Mouse (Mus musculus): Measurements from ENCODE around the gene Nrf1. TPM values are rescaled to one million over a fixed set of nuclear protein-coding genes. Genes with fewer than 3 reads are reported as not detected.

Nrf1 gene
- total and polyA plus RNA-seq, 2 experiments from 2014 or later: 23.8 to 53.6 TPM

DNA sequence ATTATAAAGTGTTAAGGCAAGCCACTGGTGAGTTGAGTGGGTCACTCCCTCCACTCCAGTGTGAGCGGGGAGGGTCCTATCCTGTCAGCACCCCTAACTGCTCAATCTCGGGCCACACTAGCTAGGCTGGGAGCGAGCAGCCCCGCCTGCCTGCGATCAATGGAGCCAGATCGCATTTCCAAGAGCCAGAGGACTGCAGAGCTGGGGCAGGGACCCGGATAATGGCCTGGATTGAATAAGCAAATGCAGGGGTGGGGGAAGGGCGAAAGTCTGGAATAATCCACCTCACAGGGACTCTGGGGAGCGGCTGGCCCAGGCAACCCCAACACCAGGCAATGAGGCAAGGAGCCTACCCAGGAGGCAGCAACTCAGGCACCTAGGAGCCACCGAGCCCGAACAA lies 119.4 kb downstream of the Nrf1 start:
- H3K4me3 ChIP-seq (ENCODE audit: low read depth, low read length): no peak overlapping the region
- no peaks in the 10 kb centered on the region for H3K36me3 ChIP-seq (ENCODE audit: insufficient read depth)
- ATAC-seq (no peak), DNase-seq (no peak)
- H3K27ac ChIP-seq (ENCODE audit: low read depth, low read length): no peak overlapping the region
- no peak overlapping the region for H3K4me2 ChIP-seq (ENCODE audit: low read depth)
- H3K4me1 ChIP-seq (ENCODE audit: insufficient read depth): no peaks in the 10 kb centered on the region
- WGBS: 16% methylated on average over 11 of the region's 11 CpGs
- no peaks in the 10 kb centered on the region for H3K9me3 ChIP-seq (ENCODE audit: low read length)
- no peak for TF ChIP-seq CTCF (IDR thresholded peaks at IDR 0.05; ENCODE audit: low read depth)
- no peak overlapping the region for H3K9ac ChIP-seq
- peaks cover 27% of the 10 kb centered on the region for H3K27me3 ChIP-seq (ENCODE audit: insufficient read depth, low read length)

- no peak for TF ChIP-seq CTCF (IDR thresholded peaks at IDR 0.05; ENCODE audit: low read depth)
- DNase-seq: no peak
- no peak overlapping the region for H3K9ac ChIP-seq
- H3K4me3 ChIP-seq (ENCODE audit: low read depth, low read length): no peak overlapping the region
- H3K27me3 ChIP-seq (ENCODE audit: insufficient read depth, low read length): peaks cover 36% of the 10 kb centered on the region
- no peaks in the 10 kb centered on the region for H3K36me3 ChIP-seq (ENCODE audit: insufficient read depth)
- 92% methylated on average over 3 of the region's 3 CpGs for WGBS
- H3K27ac ChIP-seq (ENCODE audit: low read depth, low read length): no peak overlapping the region
- ATAC-seq: no peak
- no peaks in the 10 kb centered on the region for H3K4me1 ChIP-seq (ENCODE audit: insufficient read depth)
- no peaks in the 10 kb centered on the region for H3K9me3 ChIP-seq (ENCODE audit: low read length)
- H3K4me2 ChIP-seq (ENCODE audit: low read depth): no peak overlapping the region
Observed at GRCm38 (mm10) chr6:30168275-30168674, 120.5 kb downstream of the Nrf1 start.

DNA sequence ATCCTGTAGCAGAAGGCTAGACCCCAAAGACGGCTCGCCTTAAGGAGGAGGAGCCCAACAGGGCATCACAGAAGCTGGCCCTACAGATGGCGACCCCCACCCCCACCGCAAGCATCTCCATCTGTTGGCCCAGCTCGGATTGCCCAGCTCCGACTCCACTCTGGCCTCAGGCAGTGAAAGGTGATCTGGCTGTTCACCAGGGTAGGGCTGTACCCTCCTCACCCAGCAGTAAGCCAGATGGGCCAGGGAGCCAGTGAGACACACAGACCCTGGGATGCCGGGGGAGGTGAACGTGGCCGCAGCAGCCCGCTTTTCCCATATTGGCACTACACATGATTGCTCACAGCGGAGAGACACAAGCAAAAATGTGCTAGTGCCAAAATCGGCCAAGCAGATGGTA lies 121.4 kb downstream of the Nrf1 start:
- no peak overlapping the region for H3K27ac ChIP-seq (ENCODE audit: low read depth, low read length)
- H3K9ac ChIP-seq: no peak overlapping the region
- ATAC-seq: no peak
- H3K4me2 ChIP-seq (ENCODE audit: low read depth): no peak overlapping the region
- no peaks in the 10 kb centered on the region for H3K36me3 ChIP-seq (ENCODE audit: insufficient read depth)
- peaks cover 44% of the 10 kb centered on the region for H3K27me3 ChIP-seq (ENCODE audit: insufficient read depth, low read length)
- no peaks in the 10 kb centered on the region for H3K9me3 ChIP-seq (ENCODE audit: low read length)
- no peak for DNase-seq
- H3K4me1 ChIP-seq (ENCODE audit: insufficient read depth): no peaks in the 10 kb centered on the region
- 51% methylated on average over 12 of the region's 12 CpGs for WGBS
- no peak for TF ChIP-seq CTCF (IDR thresholded peaks at IDR 0.05; ENCODE audit: low read depth)
- no peak overlapping the region for H3K4me3 ChIP-seq (ENCODE audit: low read depth, low read length)

DNA sequence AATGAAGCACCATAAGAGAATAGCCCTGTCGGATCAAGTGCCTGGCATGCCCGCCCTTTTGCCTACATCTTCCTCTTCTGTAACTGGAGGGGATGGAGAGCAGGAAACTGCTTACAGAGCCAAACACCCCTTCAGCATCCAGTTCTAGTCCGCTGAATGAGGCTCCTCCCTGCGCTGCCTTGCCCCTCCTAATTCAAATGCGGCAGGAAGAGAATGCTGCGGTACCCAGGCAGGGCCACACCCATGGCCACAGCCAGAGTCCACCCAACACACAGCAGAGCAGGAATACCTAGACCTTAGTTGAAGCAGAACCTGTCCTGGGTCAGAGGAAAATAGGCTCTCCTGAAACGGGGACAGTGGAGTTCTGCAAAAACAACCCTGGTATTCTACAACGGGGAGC lies 123.4 kb downstream of the Nrf1 start:
- no peaks in the 10 kb centered on the region for H3K36me3 ChIP-seq (ENCODE audit: insufficient read depth)
- H3K4me3 ChIP-seq (ENCODE audit: low read depth, low read length): no peak overlapping the region
- H3K27me3 ChIP-seq (ENCODE audit: insufficient read depth, low read length): peaks cover 58% of the 10 kb centered on the region
- no peak for TF ChIP-seq CTCF (IDR thresholded peaks at IDR 0.05; ENCODE audit: low read depth)
- no peak overlapping the region for H3K27ac ChIP-seq (ENCODE audit: low read depth, low read length)
- ATAC-seq (no peak), DNase-seq (no peak)
- H3K9ac ChIP-seq: no peak overlapping the region
- H3K9me3 ChIP-seq (ENCODE audit: low read length): no peaks in the 10 kb centered on the region
- no peaks in the 10 kb centered on the region for H3K4me1 ChIP-seq (ENCODE audit: insufficient read depth)
- 24% methylated on average over 8 of the region's 8 CpGs for WGBS
- no peak overlapping the region for H3K4me2 ChIP-seq (ENCODE audit: low read depth)

DNA sequence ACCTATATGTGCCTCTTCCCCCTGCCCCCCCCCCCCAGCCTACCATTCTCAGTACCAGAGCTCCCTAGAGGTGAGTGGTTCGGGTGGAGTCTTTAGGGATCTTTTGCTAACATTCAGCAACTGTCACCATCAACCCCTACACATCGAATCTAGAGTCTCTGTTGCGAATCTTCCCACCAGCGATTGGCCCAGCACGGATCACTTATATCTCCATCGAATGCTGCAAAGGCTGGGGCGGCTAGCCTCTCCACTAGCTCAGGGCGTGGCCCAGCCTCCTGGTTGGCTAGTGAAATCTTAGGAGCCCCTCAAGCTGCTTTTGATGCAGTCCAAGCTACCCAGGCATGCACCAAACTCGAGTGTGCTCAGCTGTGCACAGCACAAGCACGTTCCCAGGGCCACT lies 124.2 kb downstream of the Nrf1 start:
- no peak for TF ChIP-seq CTCF (IDR thresholded peaks at IDR 0.05; ENCODE audit: low read depth)
- no peaks in the 10 kb centered on the region for H3K4me1 ChIP-seq (ENCODE audit: insufficient read depth)
- DNase-seq (no peak), ATAC-seq (no peak)
- H3K27me3 ChIP-seq (ENCODE audit: insufficient read depth, low read length): peaks cover 63% of the 10 kb centered on the region
- H3K36me3 ChIP-seq (ENCODE audit: insufficient read depth): no peaks in the 10 kb centered on the region
- H3K9me3 ChIP-seq (ENCODE audit: low read length): no peaks in the 10 kb centered on the region
- no peak overlapping the region for H3K27ac ChIP-seq (ENCODE audit: low read depth, low read length)
- no peak overlapping the region for H3K4me2 ChIP-seq (ENCODE audit: low read depth)
- WGBS: 19% methylated on average over 10 of the region's 10 CpGs
- no peak overlapping the region for H3K9ac ChIP-seq
- no peak overlapping the region for H3K4me3 ChIP-seq (ENCODE audit: low read depth, low read length)

DNA sequence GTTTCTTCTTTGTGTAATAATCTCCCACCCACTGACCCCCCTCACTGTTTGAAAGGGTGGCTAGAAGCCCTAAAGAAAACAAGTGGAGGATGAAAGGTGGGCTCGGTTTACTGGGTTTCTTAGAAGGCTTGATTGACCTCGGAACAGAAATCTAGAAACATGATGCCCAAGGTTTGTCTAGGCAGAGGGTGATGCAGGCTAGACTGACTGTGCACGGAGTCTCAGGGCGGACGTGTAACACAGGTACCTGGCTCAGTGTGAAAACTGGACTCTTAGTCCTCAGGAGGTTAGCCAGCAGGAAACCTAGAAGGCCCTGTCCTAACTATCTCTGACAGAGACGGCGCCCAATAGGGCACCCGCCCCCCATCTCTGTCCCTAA lies 124.6 kb downstream of the Nrf1 start:
- TF ChIP-seq CTCF (IDR thresholded peaks at IDR 0.05; ENCODE audit: low read depth): no peak
- H3K27me3 ChIP-seq (ENCODE audit: insufficient read depth, low read length): peaks cover 63% of the 10 kb centered on the region
- ATAC-seq (no peak), DNase-seq (peak; percentile 66)
- no peak overlapping the region for H3K9ac ChIP-seq
- H3K27ac ChIP-seq (ENCODE audit: low read depth, low read length): no peak overlapping the region
- no peak overlapping the region for H3K4me3 ChIP-seq (ENCODE audit: low read depth, low read length)
- no peak overlapping the region for H3K4me2 ChIP-seq (ENCODE audit: low read depth)
- H3K9me3 ChIP-seq (ENCODE audit: low read length): no peaks in the 10 kb centered on the region
- 6% methylated on average over 8 of the region's 8 CpGs for WGBS
- no peaks in the 10 kb centered on the region for H3K36me3 ChIP-seq (ENCODE audit: insufficient read depth)
- H3K4me1 ChIP-seq (ENCODE audit: insufficient read depth): no peaks in the 10 kb centered on the region

GRCm38 (mm10) chr6:30172820-30173550 lies 125.2 kb downstream of the Nrf1 start:
- no peak overlapping the region for H3K27ac ChIP-seq (ENCODE audit: low read depth, low read length)

More at GRCm38 (mm10) chr6:30172820-30173550, 125.2 kb downstream of the Nrf1 start:
- Histone ChIP-seq H3K4me3 (ENCODE audit: low read depth, low read length) (0 out of 2 replicates have a peak overlapping the region, but pooled peaks have one; percentile 20), H3K36me3 (ENCODE audit: insufficient read depth) (no peaks in the 10 kb centered on the region), H3K27me3 (ENCODE audit: insufficient read depth, low read length) (peaks cover 64% of the 10 kb centered on the region), H3K4me2 (ENCODE audit: low read depth) (peak overlapping the region; percentile 30; the same call in 1 of the 2 replicates), H3K9me3 (ENCODE audit: low read length) (no peaks in the 10 kb centered on the region), H3K4me1 (ENCODE audit: insufficient read depth) (no peaks in the 10 kb centered on the region), H3K9ac (no peak overlapping the region)
- 3% methylated on average over 44 of the region's 44 CpGs for WGBS
- ATAC-seq (peak; percentile 41; the same call in 1 of the 2 replicates), DNase-seq (peak; percentile 55)
- TF ChIP-seq CTCF (IDR thresholded peaks at IDR 0.05; ENCODE audit: low read depth): peak; percentile 47; the same call in 1 of the 2 replicates

Data from forebrain, postnatal 0 days (tissue).